Mouse (Mus musculus) CH12.LX (cell line): ENCODE results near the gene Stau1. TPM values are rescaled to one million over a fixed set of nuclear protein-coding genes. Genes with fewer than 3 reads are reported as not detected.

ENCODE experiments used
- DNase-seq: peaks from one replicate; pipeline ENCODE4 v3.0.0-alpha.2; 2013; ENCODE audit errors: extremely low read depth
- H3K27ac ChIP-seq: 2 replicates; pipeline ENCODE4 v1.5.1; 2012; ENCODE audit warnings: low read depth, mild to moderate bottlenecking, control low read depth, moderate library complexity; ENCODE audit not compliant: insufficient read depth
- H3K27me3 ChIP-seq: replicated peaks from 2 replicates; pipeline ENCODE3; 2012; ENCODE audit warnings: inconsistent platforms
- H3K36me3 ChIP-seq, 2 experiments: replicated peaks in 1 of 2; 2 replicates each; pipeline versions ENCODE3 to v1.6.1; 2012; ENCODE audit warnings: inconsistent platforms in 1 of 2, low read length in 1 of 2, mild to moderate bottlenecking in 1 of 2, mixed read lengths in 1 of 2, moderate library complexity in 1 of 2; ENCODE audit not compliant: control insufficient read depth in 1 of 2, insufficient read depth in 1 of 2
- H3K4me1 ChIP-seq, 2 experiments: 2 replicates each; pipeline ENCODE4 v1.6.1; 2012; ENCODE audit warnings: inconsistent platforms in 1 of 2, moderate library complexity in 1 of 2; ENCODE audit not compliant: insufficient read depth in 2 of 2, control insufficient read depth in 1 of 2
- H3K4me2 ChIP-seq: 2 replicates; pipeline ENCODE4 v1.6.1; 2012; ENCODE audit warnings: low read depth, mild to moderate bottlenecking, control low read depth; ENCODE audit not compliant: poor library complexity, insufficient read depth, severe bottlenecking
- H3K4me3 ChIP-seq, 3 experiments: fragments of 150-350 bp in 1 of 3; sonication (generic) in 1 of 3; replicated peaks in 1 of 3; 2 replicates each; pipeline versions ENCODE3 to v1.5.1; 2011 to 2012; ENCODE audit warnings: low read depth in 2 of 3, low read length in 2 of 3, mild to moderate bottlenecking in 2 of 3, moderate library complexity in 2 of 3, control low read depth in 1 of 3, improper control_type of control experiment in 1 of 3, inconsistent platforms in 1 of 3, mixed read lengths in 1 of 3; ENCODE audit not compliant: poor library complexity in 1 of 3
- H3K79me2 ChIP-seq: replicated peaks from 2 replicates; pipeline ENCODE4 v1.6.1; 2012; ENCODE audit warnings: mild to moderate bottlenecking, moderate library complexity; ENCODE audit not compliant: control insufficient read depth, poor library complexity, insufficient read depth, severe bottlenecking; ENCODE audit errors: extremely low read depth
- H3K9ac ChIP-seq: 2 replicates; pipeline ENCODE4 v1.6.1; 2012; ENCODE audit warnings: low read depth, mild to moderate bottlenecking, control low read depth, moderate library complexity; ENCODE audit not compliant: insufficient read depth
- H3K9me3 ChIP-seq: replicated peaks from 2 replicates; pipeline ENCODE3; 2012; ENCODE audit warnings: low read length, inconsistent platforms, mixed read lengths
- BHLHE40 ChIP-seq: IDR thresholded peaks from 2 replicates; pipeline ENCODE4 v1.6.1; 2011; ENCODE audit warnings: mild to moderate bottlenecking, low read depth, low read length, improper control_type of control experiment
- CTCF ChIP-seq, 2 experiments: IDR thresholded peaks in 1 of 2; conservative IDR thresholded peaks in 1 of 2; 2 replicates each; pipeline ENCODE4 v1.5.1; 2011 to 2012; ENCODE audit warnings: low read depth in 2 of 2, low read length in 2 of 2, improper control_type of control experiment in 1 of 2, inconsistent platforms in 1 of 2, mild to moderate bottlenecking in 1 of 2, moderate library complexity in 1 of 2
- E2F4 ChIP-seq: IDR thresholded peaks from 2 replicates; pipeline ENCODE4 v1.6.1; 2011; ENCODE audit warnings: low read depth, low read length, improper control_type of control experiment; ENCODE audit not compliant: insufficient replicate concordance
- ELF1 ChIP-seq: IDR thresholded peaks from 2 replicates; pipeline ENCODE4 v1.6.1; 2014; ENCODE audit warnings: low read depth, mild to moderate bottlenecking, inconsistent platforms, low read length, improper control_type of control experiment
- EP300 ChIP-seq: IDR thresholded peaks from 2 replicates; pipeline ENCODE4 v1.6.1; 2011; ENCODE audit warnings: low read length, improper control_type of control experiment
- ETS1 ChIP-seq: conservative IDR thresholded peaks from 2 replicates; pipeline ENCODE4 v1.6.1; 2012; ENCODE audit warnings: low read depth, mild to moderate bottlenecking, inconsistent platforms, low read length, improper control_type of control experiment, moderate library complexity
- GABPA ChIP-seq: IDR thresholded peaks from 2 replicates; pipeline ENCODE4 v1.6.1; 2012; ENCODE audit warnings: low read depth, low read length, improper control_type of control experiment, inconsistent platforms; ENCODE audit not compliant: insufficient replicate concordance
- HCFC1 ChIP-seq: IDR thresholded peaks from 2 replicates; pipeline ENCODE4 v1.6.1; 2012; ENCODE audit warnings: low read depth, mild to moderate bottlenecking, inconsistent platforms, low read length, improper control_type of control experiment
- JUN ChIP-seq: IDR thresholded peaks from 2 replicates; pipeline ENCODE4 v1.6.1; 2011; ENCODE audit warnings: low read depth, mild to moderate bottlenecking, low read length, improper control_type of control experiment, moderate library complexity; ENCODE audit not compliant: insufficient read depth
- KAT2A ChIP-seq: IDR thresholded peaks from 2 replicates; pipeline ENCODE4 v1.6.1; 2012; ENCODE audit warnings: low read length, improper control_type of control experiment, inconsistent platforms; ENCODE audit not compliant: insufficient replicate concordance
- MAFK ChIP-seq: IDR thresholded peaks from 2 replicates; pipeline ENCODE4 v1.6.1; 2011; ENCODE audit warnings: low read length, improper control_type of control experiment; ENCODE audit not compliant: insufficient replicate concordance
- MEF2A ChIP-seq: IDR thresholded peaks from 2 replicates; pipeline ENCODE4 v1.6.1; 2014; ENCODE audit warnings: low read depth, mild to moderate bottlenecking, inconsistent platforms, low read length, improper control_type of control experiment, borderline replicate concordance
- NELFE ChIP-seq: IDR thresholded peaks from 2 replicates; pipeline ENCODE4 v1.6.1; 2011; ENCODE audit warnings: low read depth, low read length, improper control_type of control experiment
- POLR2A ChIP-seq: IDR thresholded peaks from 2 replicates; pipeline ENCODE4 v1.6.1; 2011; ENCODE audit warnings: low read depth, mild to moderate bottlenecking, improper control_type of control experiment, low read length
- SIN3A ChIP-seq: IDR thresholded peaks from 2 replicates; pipeline ENCODE4 v1.6.1; 2012; ENCODE audit warnings: low read length, improper control_type of control experiment, inconsistent platforms
- UBTF ChIP-seq: IDR thresholded peaks from 2 replicates; pipeline ENCODE4 v1.6.1; 2012; ENCODE audit warnings: low read depth, mild to moderate bottlenecking, inconsistent platforms, low read length, improper control_type of control experiment, moderate library complexity
- USF2 ChIP-seq: conservative IDR thresholded peaks from 2 replicates; pipeline ENCODE4 v1.6.1; 2011; ENCODE audit warnings: low read depth, low read length, improper control_type of control experiment
- ZKSCAN1 ChIP-seq: IDR thresholded peaks from 2 replicates; pipeline ENCODE4 v1.6.1; 2012; ENCODE audit warnings: low read depth, inconsistent platforms, low read length, improper control_type of control experiment, borderline replicate concordance
- ZMIZ1 ChIP-seq: IDR thresholded peaks from 2 replicates; pipeline ENCODE4 v1.6.1; 2012; ENCODE audit warnings: low read depth, mild to moderate bottlenecking, inconsistent platforms, low read length, improper control_type of control experiment
- dilution Hi-C: fragments of 300-500 bp; cut with MboI; formaldehyde crosslinking; loops from 2 replicates; pipeline ENCODE4 v1.14.3; 2020; ENCODE audit warnings: low sequenced_read_pairs; ENCODE audit not compliant: extremely low pct_unique_long_range_greater_than_20kb, extremely low pct_ligation_motif_present
- in situ Hi-C: fragments of 300-500 bp; cut with MboI; formaldehyde crosslinking; loops from 3 replicates; pipeline ENCODE4 v1.14.3; 2019; ENCODE audit warnings: low sequenced_read_pairs, low pct_ligation_motif_present, low pct_unique_long_range_greater_than_20kb, mixed read lengths
- polyA plus RNA-seq: library from polyadenylated mRNA; unstranded; fragments of >175 nt; gene quantifications from 2 replicates; pipeline ENCODE4 v1.2.1, GENCODE M21; 2012; ENCODE audit warnings: low read depth; ENCODE audit not compliant: insufficient read length
- total RNA-seq, 2 experiments: library from RNA; depleted of rRNA; stranded (reverse); fragments of 300-350 nt in 1 of 2; fragments of >200 nt in 1 of 2; gene quantifications; 2 replicates each; pipeline ENCODE4 v1.2.3; 2012 to 2014

Gene Stau1
- total and polyA plus RNA-seq, 3 experiments = 8.0 to 36.2 (median 10.3) TPM

GRCm38 (mm10) chr2:167004099-167004854 is 8.2 kb upstream of the Stau1 start (continued):
- TF ChIP-seq JUN = peak; percentile 25; the same call in 1 of the 2 replicates
- TF ChIP-seq, all 38 proteins: peak for 11

DNA sequence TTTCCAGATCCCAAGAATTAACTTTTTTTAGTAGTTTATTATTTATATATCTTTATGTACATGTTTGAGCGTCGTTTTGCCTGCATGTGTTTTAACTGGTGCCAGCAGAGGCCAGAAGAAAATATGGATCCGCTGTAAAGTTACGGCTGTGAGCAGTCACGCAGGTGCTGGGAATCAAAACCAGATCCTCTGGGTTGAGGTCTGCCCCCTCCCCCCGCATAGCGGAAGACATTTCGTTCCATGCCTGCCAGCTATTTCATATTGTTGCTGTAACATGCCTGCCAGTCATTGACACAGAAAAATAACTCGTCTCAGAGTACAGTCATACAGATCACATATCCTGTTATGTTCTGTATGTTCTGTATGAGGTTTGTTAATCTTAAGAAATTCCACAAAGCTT is 5.4 kb upstream of the Stau1 start:
- H3K9ac ChIP-seq = no peak overlapping the region
- dilution Hi-C loops = no loop called here

GRCm38 (mm10) chr2:166996533-166996894 is 415 bp upstream of the Stau1 start:
- TF ChIP-seq BHLHE40 (no peak), NELFE (no peak), GABPA (no peak), ZKSCAN1 (no peak), ETS1 (no peak), E2F4 (no peak), UBTF (no peak), ELF1 (no peak), POLR2A (no peak), HCFC1 (no peak), CTCF (conservative IDR thresholded peaks at IDR 0.05 in 1 of 2, IDR thresholded peaks at IDR 0.05 in 1 of 2; ENCODE audit: low read depth in 2 of 2, low read length in 2 of 2) (no peak), EP300 (no peak), USF2 (no peak), MAFK (no peak), ZMIZ1 (no peak), MEF2A (no peak), SIN3A (no peak; the same call in 1 of the 2 replicates)
- Histone ChIP-seq H3K9ac (peak overlapping the region; percentile 90), H3K27me3 (no peaks in the 10 kb centered on the region), H3K27ac (peak overlapping the region; percentile 54), H3K4me1 (peaks cover 2 to 27% of the 10 kb centered on the region in 2 experiments; a peak in 2 of 4 replicates), H3K79me2 (peaks cover 40% of the 10 kb centered on the region), H3K4me2 (peak overlapping the region; percentile 97), H3K9me3 (no peaks in the 10 kb centered on the region), H3K36me3 (peaks cover 0 to 2% of the 10 kb centered on the region in 2 experiments), H3K4me3 (peak overlapping the region; percentile 56 to 63 (median 61))
- dilution Hi-C loops = no loop called here
- DNase-seq = no peak
- in situ Hi-C loops = no loop called here

More for the DNA sequence above, 5.4 kb upstream of the Stau1 start:
- Histone ChIP-seq H3K27ac (no peak overlapping the region), H3K27me3 (no peaks in the 10 kb centered on the region), H3K4me1 (peaks cover 0 to 5% of the 10 kb centered on the region in 2 experiments; a peak in 2 of 4 replicates), H3K79me2 (no peaks in the 10 kb centered on the region), H3K4me2 (no peak overlapping the region), H3K4me3 (no peak overlapping the region), H3K9me3 (no peaks in the 10 kb centered on the region), H3K36me3 (no peaks in the 10 kb centered on the region)
- no peak for DNase-seq
- in situ Hi-C loops = loop anchor here (5.0 kb wide), 1 partner anchor 44 kb away; no protein-coding TSS in a partner anchor
- TF ChIP-seq E2F4 (no peak), KAT2A (no peak), ETS1 (no peak), ZMIZ1 (no peak), MAFK (no peak)
